Mouse (Mus musculus) midbrain, embryonic 10.5 days (tissue): ENCODE measurements around the gene Vtn. TPM values are rescaled to one million over a fixed set of nuclear protein-coding genes. Genes with fewer than 3 reads are reported as not detected.
"Not testable (repeated sequence)": the region's sequence is repeated elsewhere in the genome, so short reads cannot be mapped to it uniquely, and the experiment has no call there.

Experiments
- DNase-seq: peaks from one replicate; pipeline ENCODE4 v3.0.0-alpha.2; 2017; ENCODE audit warnings: low spot score
- H3K27ac ChIP-seq: fragments of 300-500 bp; sonication (generic); replicated peaks from 2 replicates; pipeline ENCODE4 v1.5.1; 2016; ENCODE audit warnings: mild to moderate bottlenecking
- H3K27me3 ChIP-seq: fragments of 300-500 bp; sonication (generic); 2 replicates; pipeline ENCODE4 v1.6.1; 2016; ENCODE audit warnings: low read depth, mild to moderate bottlenecking; ENCODE audit not compliant: poor library complexity, severe bottlenecking
- H3K36me3 ChIP-seq: fragments of 300-500 bp; sonication (generic); 2 replicates; pipeline ENCODE4 v1.6.1; 2016; ENCODE audit warnings: mild to moderate bottlenecking, moderate library complexity
- H3K4me1 ChIP-seq: fragments of 300-500 bp; sonication (generic); 2 replicates; pipeline ENCODE4 v1.6.1; 2016
- H3K4me3 ChIP-seq: fragments of 300-500 bp; sonication (generic); 2 replicates; pipeline ENCODE4 v1.5.1; 2016; ENCODE audit warnings: mild to moderate bottlenecking, moderate library complexity
- H3K9me3 ChIP-seq: fragments of 300-500 bp; sonication (generic); replicated peaks from 2 replicates; pipeline ENCODE4 v1.6.1; 2016; ENCODE audit warnings: mild to moderate bottlenecking
- WGBS: fragments of 180-500 bp; shearing (Covaris S2); methylation state at CpG from one replicate; pipeline ENCODE4 v1.1.7; 2016; 5-methylcytosine and 5-hydroxymethylcytosine counted together
- polyA plus RNA-seq: library from polyadenylated mRNA; unstranded; fragments of >200 nt; fragmentation: Nextera tagmentation; extraction: Ambion mirVana; gene quantifications from 2 replicates; pipeline ENCODE4 v1.2.1, GENCODE M21; 2016

The Vtn gene
- polyA plus RNA-seq, 1 experiment from 2014 or later: 119 TPM

DNA sequence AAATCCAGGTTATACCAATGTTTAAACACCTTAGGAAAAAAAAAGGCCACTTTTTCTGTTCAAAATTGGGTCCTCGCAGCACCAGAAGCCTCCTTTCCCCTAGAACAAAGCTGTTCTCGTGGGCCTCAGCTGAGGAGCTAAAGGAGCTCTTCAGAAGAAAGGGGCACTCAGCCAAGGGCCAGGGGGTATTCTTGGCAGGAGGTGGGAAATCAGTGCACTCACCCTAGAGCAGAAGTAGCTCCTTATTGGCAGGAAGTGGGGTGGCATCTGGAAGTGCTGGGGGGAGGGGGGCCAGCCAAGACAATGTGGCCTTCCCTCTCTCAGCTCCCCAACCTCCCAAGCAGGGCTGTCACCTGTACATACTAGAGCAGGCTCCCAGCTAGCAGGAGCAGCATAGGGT, 25.9 kb downstream of the Vtn start:
- Histone ChIP-seq H3K4me1 (no peaks in the 10 kb centered on the region), H3K4me3 (no peak overlapping the region)
- DNase-seq: no peak

GRCm38 (mm10) chr11:78528714-78529113, 29.8 kb downstream of the Vtn start:
- H3K9me3 ChIP-seq: no peaks in the 10 kb centered on the region
- no peak overlapping the region for H3K4me3 ChIP-seq
- no peaks in the 10 kb centered on the region for H3K4me1 ChIP-seq
- no peak overlapping the region for H3K27ac ChIP-seq
- 93% methylated on average over 9 of the region's 9 CpGs for WGBS
- H3K27me3 ChIP-seq: no peaks in the 10 kb centered on the region
- peaks cover 81% of the 10 kb centered on the region for H3K36me3 ChIP-seq
- DNase-seq: no peak

More for the DNA sequence above, 25.9 kb downstream of the Vtn start:
- H3K9me3 ChIP-seq: no peaks in the 10 kb centered on the region
- H3K27ac ChIP-seq: no peak overlapping the region
- H3K36me3 ChIP-seq: peaks cover 100% of the 10 kb centered on the region
- H3K27me3 ChIP-seq: no peaks in the 10 kb centered on the region
- 91% methylated on average over 2 of the region's 2 CpGs for WGBS

GRCm38 (mm10) chr11:78530001-78530400, 31.1 kb downstream of the Vtn start:
- DNase-seq: no peak
- H3K27ac ChIP-seq: no peak overlapping the region

GRCm38 (mm10) chr11:78531046-78531445, 32.2 kb downstream of the Vtn start:
- peaks cover 63% of the 10 kb centered on the region for H3K36me3 ChIP-seq
- WGBS: 85% methylated on average over 6 of the region's 6 CpGs
- H3K27me3 ChIP-seq: no peaks in the 10 kb centered on the region
- no peaks in the 10 kb centered on the region for H3K9me3 ChIP-seq
- DNase-seq: no peak
- peaks cover 12% of the 10 kb centered on the region for H3K4me1 ChIP-seq
- no peak overlapping the region for H3K27ac ChIP-seq
- H3K4me3 ChIP-seq: no peak overlapping the region

More at GRCm38 (mm10) chr11:78530001-78530400, 31.1 kb downstream of the Vtn start:
- H3K4me1 ChIP-seq: peaks cover 8% of the 10 kb centered on the region
- H3K9me3 ChIP-seq: no peaks in the 10 kb centered on the region
- H3K4me3 ChIP-seq: no peak overlapping the region
- H3K36me3 ChIP-seq: peaks cover 73% of the 10 kb centered on the region
- H3K27me3 ChIP-seq: no peaks in the 10 kb centered on the region
- 93% methylated on average over 12 of the region's 12 CpGs for WGBS

DNA sequence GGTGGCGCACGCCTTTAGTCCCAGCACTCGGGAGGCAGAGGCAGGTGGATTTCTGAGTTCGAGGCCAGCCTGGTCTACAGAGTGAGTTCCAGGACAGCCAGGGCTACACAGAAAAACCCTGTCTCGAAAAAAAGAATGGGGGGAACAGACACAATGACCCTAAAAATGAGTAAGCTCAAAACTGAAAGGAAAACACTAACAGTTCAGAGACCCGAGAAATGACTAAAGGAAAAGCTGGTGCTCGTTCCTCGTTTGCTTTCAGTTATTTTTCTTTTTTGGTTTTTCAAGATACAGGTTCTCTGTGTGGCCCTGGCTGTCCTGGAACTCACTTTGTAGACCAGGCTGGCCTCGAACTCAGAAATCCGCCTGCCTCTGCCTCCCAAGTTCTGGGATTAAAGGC, 32.6 kb downstream of the Vtn start:
- DNase-seq, H3K27ac ChIP-seq, H3K9me3 ChIP-seq, H3K27me3 ChIP-seq, H3K4me3 ChIP-seq: not testable (repeated sequence)
- 93% methylated on average over 10 of the region's 10 CpGs for WGBS
- peaks cover 12% of the 10 kb centered on the region for H3K4me1 ChIP-seq
- H3K36me3 ChIP-seq: peaks cover 58% of the 10 kb centered on the region

- DNase-seq: no peak
- 92% methylated on average over 4 of the region's 4 CpGs for WGBS
- Histone ChIP-seq H3K4me3 (peak overlapping the region; percentile 70), H3K9me3 (no peaks in the 10 kb centered on the region), H3K27ac (no peak overlapping the region), H3K36me3 (peaks cover 40% of the 10 kb centered on the region), H3K27me3 (no peaks in the 10 kb centered on the region), H3K4me1 (peaks cover 26% of the 10 kb centered on the region)
Observed at GRCm38 (mm10) chr11:78534516-78534915, 35.6 kb downstream of the Vtn start.

DNA sequence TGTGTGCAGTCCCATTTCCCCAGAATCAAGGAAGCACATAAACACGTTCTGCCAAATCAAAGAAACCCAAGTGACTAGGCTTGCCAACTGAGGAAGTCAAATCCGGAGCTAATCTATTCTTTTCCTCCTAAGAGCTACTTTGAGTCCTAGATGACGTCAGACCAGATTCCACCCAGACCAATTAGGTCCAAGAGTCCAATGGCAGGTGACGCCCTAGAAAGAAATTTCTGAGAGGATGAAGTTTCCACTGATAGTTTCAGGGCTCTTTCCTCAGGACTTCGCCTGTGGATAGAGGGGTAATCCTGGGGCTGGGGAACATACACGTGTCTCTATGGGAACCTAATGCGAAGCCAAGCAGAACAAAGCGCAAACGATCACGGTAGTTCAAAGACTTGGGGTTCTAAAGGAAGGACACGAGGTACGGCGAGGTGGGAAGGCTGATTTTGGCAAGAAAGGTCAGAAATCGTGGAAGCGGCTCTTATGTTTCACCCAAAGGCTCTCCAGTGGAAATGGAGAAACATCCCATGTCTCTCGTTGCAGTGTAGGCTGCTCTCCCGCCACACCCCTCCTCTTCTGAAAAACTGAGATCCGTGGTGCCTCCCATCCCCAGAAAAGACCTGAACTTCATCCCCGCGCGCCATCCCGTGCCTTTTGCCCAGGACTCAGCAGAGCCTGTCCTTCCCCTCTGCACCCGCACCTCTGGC, 36.6 kb downstream of the Vtn start:
- Histone ChIP-seq H3K9me3 (no peaks in the 10 kb centered on the region), H3K27me3 (no peaks in the 10 kb centered on the region), H3K4me3 (peak overlapping the region; percentile 70), H3K27ac (peak overlapping the region; percentile 89), H3K4me1 (peaks cover 26% of the 10 kb centered on the region), H3K36me3 (peaks cover 40% of the 10 kb centered on the region)
- WGBS: under 1% methylated on average over 23 of the region's 23 CpGs
- peak; percentile 41 for DNase-seq

GRCm38 (mm10) chr11:78536080-78536689, 37.3 kb downstream of the Vtn start, which contains the start of the genes Tnfaip1 and Ift20:
Tnfaip1 (minus strand) TSS chr11:78536332.
Ift20 (plus strand) TSS chr11:78536361.
- no peaks in the 10 kb centered on the region for H3K9me3 ChIP-seq
- H3K27ac ChIP-seq: peak within 1 kb of the TSS; percentile 89
- under 1% methylated on average over 52 of the region's 52 CpGs for WGBS
- peak; percentile 99 for DNase-seq
- H3K4me3 ChIP-seq: peak within 1 kb of the TSS; percentile 70
- peaks cover 26% of the 10 kb centered on the region for H3K4me1 ChIP-seq
- H3K36me3 ChIP-seq: peaks cover 40% of the 10 kb centered on the region
- no peaks in the 10 kb centered on the region for H3K27me3 ChIP-seq

DNA sequence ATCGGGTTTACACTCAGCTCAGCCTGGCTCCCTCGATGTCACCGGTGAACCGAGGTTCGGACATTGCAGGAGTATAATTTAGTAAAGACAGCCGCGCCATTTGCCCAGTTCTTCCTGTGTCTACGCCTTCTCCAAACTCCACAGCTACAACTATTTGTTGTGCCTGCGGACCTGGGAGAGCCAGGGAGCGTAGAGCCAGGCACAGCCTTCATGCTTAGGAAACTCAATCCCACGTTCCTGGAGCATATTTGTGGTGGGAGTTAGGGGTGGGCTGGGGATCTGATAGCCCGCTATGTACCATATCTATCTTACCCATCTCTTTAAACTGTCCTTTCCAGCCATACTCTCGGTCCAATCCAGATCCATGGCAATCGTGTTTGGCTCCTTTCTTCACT, 37.8 kb downstream of the Vtn start:
- Histone ChIP-seq H3K27ac (peak overlapping the region; percentile 89), H3K9me3 (no peaks in the 10 kb centered on the region), H3K27me3 (no peaks in the 10 kb centered on the region), H3K4me3 (peak overlapping the region; percentile 70), H3K36me3 (peaks cover 43% of the 10 kb centered on the region), H3K4me1 (peaks cover 26% of the 10 kb centered on the region)
- 7% methylated on average over 14 of the region's 14 CpGs for WGBS
- no peak for DNase-seq

DNA sequence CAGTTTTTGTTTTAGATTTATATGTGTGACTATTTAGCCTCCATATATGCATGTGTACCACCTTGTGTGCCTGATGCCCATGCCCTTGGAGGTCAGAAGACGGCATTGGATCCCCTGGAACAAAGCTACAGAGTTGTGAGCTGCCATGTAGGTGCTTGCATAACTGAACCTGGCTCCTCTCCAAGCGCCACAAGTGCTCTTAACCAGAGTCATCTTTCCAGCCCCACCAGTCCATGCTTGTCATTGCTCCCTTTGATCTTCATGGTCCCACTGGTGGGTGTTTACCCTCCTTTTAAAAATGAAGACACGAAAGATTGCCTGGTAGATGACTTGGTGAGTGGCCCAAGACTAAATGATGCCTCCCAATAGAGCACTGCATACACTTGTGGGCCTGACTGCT, 41.5 kb downstream of the Vtn start:
- H3K27me3 ChIP-seq: no peaks in the 10 kb centered on the region
- peaks cover 69% of the 10 kb centered on the region for H3K36me3 ChIP-seq
- 95% methylated on average over 3 of the region's 3 CpGs for WGBS
- peaks cover 14% of the 10 kb centered on the region for H3K4me1 ChIP-seq
- H3K4me3 ChIP-seq: no peak overlapping the region
- no peaks in the 10 kb centered on the region for H3K9me3 ChIP-seq
- no peak overlapping the region for H3K27ac ChIP-seq
- DNase-seq: no peak

DNA sequence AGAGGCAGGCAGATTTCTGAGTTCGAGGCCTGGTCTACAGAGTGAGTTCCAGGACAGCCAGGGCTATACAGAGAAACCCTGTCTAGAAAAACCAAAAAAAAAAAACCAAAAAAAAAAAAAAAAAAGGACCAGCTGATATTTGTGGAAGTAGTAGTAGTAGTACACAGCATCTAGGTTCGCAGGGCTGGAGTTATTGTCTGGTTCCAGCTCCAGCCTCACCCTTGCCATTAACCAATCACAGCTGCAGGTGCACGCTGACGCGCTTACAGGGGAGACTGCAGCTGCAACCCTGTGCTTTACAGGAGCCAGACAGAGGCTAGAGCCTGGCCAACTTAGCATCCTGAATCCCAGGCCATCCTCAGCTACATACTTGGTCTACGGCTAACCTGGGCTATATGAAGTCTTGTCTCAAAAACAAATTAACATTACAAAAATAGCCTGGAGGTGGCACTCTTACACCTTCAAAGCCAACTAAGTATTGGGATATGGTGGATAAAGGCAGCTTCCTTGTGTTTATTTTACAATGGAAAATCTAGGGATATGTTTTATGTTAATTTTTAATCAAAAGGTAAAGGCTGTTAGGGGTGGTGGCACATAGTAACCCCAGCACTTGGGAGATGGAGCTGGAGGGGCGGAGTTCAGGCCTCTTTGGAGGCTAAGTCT, 45.7 kb downstream of the Vtn start:
- no peak overlapping the region for H3K4me3 ChIP-seq
- DNase-seq: no peak
- no peaks in the 10 kb centered on the region for H3K9me3 ChIP-seq
- 95% methylated on average over 7 of the region's 7 CpGs for WGBS
- peaks cover 67% of the 10 kb centered on the region for H3K36me3 ChIP-seq
- H3K4me1 ChIP-seq: peaks cover 20% of the 10 kb centered on the region
- H3K27me3 ChIP-seq: no peaks in the 10 kb centered on the region
- no peak overlapping the region for H3K27ac ChIP-seq

DNA sequence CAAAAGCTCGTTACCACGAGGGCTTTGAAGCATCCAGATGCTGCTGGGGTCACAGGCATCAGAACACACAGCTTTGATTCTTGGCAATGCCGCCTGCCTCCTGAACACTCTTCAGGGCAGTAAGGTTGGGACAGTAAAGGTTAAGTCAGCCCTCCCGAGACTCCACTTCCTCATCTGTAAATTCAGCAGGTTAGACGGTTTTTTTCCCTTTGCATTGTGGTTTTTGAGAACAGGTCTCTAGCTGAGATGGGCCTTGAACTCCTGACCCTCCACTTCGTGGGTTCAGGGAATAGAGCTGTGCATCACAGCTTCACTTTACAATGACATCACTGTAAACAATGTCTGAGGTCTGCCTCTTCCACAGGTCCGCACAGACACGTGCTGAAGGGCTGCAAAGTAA, 46.3 kb downstream of the Vtn start:
- no peaks in the 10 kb centered on the region for H3K27me3 ChIP-seq
- no peak overlapping the region for H3K27ac ChIP-seq
- 82% methylated on average over 8 of the region's 8 CpGs for WGBS
- peaks cover 61% of the 10 kb centered on the region for H3K36me3 ChIP-seq
- DNase-seq: no peak
- H3K4me3 ChIP-seq: no peak overlapping the region
- peaks cover 26% of the 10 kb centered on the region for H3K4me1 ChIP-seq
- no peaks in the 10 kb centered on the region for H3K9me3 ChIP-seq
